Comparison of ENCODE assay signal across 10 mouse cellular contexts in the genomic region with DNA sequence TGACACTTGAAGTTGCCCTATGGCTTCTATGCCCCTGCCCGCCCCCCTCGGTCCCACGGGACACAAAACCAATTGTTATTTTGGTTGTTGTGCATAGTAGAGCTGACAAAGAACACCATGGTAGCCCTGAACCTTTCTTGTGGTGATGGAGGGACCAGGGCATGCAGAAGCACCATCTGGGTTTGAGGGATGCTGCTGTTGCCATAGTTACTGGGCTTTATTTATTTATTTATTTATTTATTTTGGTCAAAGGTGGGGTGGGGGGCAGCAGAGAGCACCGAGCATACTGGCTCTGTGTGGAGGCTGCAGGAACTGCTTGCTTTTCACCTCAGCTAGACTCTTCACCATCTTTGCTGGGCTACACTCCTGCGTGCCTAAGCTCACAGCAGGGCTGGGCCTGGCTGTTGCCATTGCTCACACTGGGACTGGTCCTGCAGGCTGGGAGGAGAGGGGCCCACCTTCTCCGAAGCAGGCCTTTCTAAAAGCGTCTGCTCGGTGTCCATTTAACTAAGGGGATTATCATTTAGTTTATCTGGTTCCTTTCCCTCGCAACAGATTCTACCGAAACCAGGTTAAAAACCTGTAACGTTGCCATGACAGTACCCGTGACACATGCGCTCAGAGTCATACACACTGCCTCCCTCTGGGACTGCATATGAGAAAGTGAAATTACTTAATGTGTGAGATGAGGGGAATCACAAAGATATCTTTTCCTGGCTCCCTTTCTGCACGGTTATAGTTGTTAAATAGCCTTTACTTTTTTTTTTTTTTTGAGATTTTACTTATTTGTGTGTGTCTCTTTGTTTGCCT.
DNase-seq lines count a peak whose midpoint lies in the region; ATAC-seq and TF ChIP-seq lines count a peak whose summit lies in the region.
"Had no signal": no experiment of that assay in that cellular context is flagged by ENCODE, and none has a peak within 500 bp of the region (broad histone marks: within the 10 kb centered on the region; RNA-seq: fewer than 3 reads in every experiment).

No protein-coding gene starts in this region.

- H3K27ac ChIP-seq in heart, embryonic 12.5 days (ENCODE audit: poor library complexity, severe bottlenecking) = peak overlapping the region; percentile 96
- peak overlapping the region; percentile 67; the same call in 1 of the 2 replicates for H3K27ac ChIP-seq in forebrain, postnatal 0 days (ENCODE audit: low read depth, low read length)
- peak overlapping the region; percentile 78 for H3K27ac ChIP-seq in midbrain, embryonic 10.5 days (replicated peaks)
- no peak overlapping the region for H3K27ac ChIP-seq in kidney, embryonic 14.5 days (ENCODE audit: low read depth, low read length)

- H3K4me1 ChIP-seq in heart, embryonic 12.5 days (replicated peaks) = peaks cover 70% of the 10 kb centered on the region
- H3K4me1 ChIP-seq in forebrain, postnatal 0 days (ENCODE audit: insufficient read depth) = peaks cover 18% of the 10 kb centered on the region
- H3K4me1 ChIP-seq in midbrain, embryonic 10.5 days = peaks cover 58% of the 10 kb centered on the region
- H3K4me1 ChIP-seq in kidney, embryonic 14.5 days (ENCODE audit: control insufficient read depth, insufficient read depth, low read length) = peaks cover 27% of the 10 kb centered on the region

- H3K4me2 ChIP-seq in heart, embryonic 12.5 days = peak overlapping the region; percentile 61
- no peak overlapping the region for H3K4me2 ChIP-seq in forebrain, postnatal 0 days (ENCODE audit: low read depth)
- H3K4me2 ChIP-seq in kidney, embryonic 14.5 days (replicated peaks; ENCODE audit: low read depth, low read length) = no peak overlapping the region

- WGBS in heart, embryonic 12.5 days = 57% methylated on average over 14 of the region's 14 CpGs
- 44% methylated on average over 14 of the region's 14 CpGs for WGBS in forebrain, postnatal 0 days
- 57% methylated on average over 14 of the region's 14 CpGs for WGBS in midbrain, embryonic 10.5 days
- 78% methylated on average over 14 of the region's 14 CpGs for WGBS in kidney, embryonic 14.5 days

- H3K36me3 ChIP-seq in heart, embryonic 12.5 days = no peaks in the 10 kb centered on the region
- no peaks in the 10 kb centered on the region for H3K36me3 ChIP-seq in forebrain, postnatal 0 days (ENCODE audit: insufficient read depth)
- H3K36me3 ChIP-seq in midbrain, embryonic 10.5 days = no peaks in the 10 kb centered on the region
- H3K36me3 ChIP-seq in kidney, embryonic 14.5 days (ENCODE audit: control insufficient read depth, insufficient read depth, low read length) = no peaks in the 10 kb centered on the region

- DNase-seq in heart, adult 9 months (ENCODE audit: low spot score in 2 of 2) = no peak
- peak; percentile 58 for DNase-seq in forebrain, postnatal 0 days
- DNase-seq in midbrain, embryonic 10.5 days (ENCODE audit: low spot score) = no peak
- DNase-seq in adrenal gland, postnatal 25 days = no peak
- DNase-seq in thymus, postnatal 0 days (ENCODE audit: low spot score) = no peak
- DNase-seq: cerebellum, adult 11 months; kidney, adult 9 months had no signal

- no peaks in the 10 kb centered on the region for H3K9me3 ChIP-seq in heart, embryonic 12.5 days (replicated peaks)
- H3K9me3 ChIP-seq in forebrain, postnatal 0 days (ENCODE audit: low read length) = no peaks in the 10 kb centered on the region
- H3K9me3 ChIP-seq in midbrain, embryonic 10.5 days (replicated peaks) = no peaks in the 10 kb centered on the region
- H3K9me3 ChIP-seq in kidney, embryonic 14.5 days (ENCODE audit: control insufficient read depth, low read length) = no peaks in the 10 kb centered on the region

- peak; percentile 29 for TF ChIP-seq CTCF in forebrain, postnatal 0 days (IDR thresholded peaks at IDR 0.05; ENCODE audit: low read depth)

- H3K4me3 ChIP-seq in heart, embryonic 12.5 days = no peak overlapping the region
- H3K4me3 ChIP-seq in forebrain, postnatal 0 days (ENCODE audit: low read depth, low read length) = no peak overlapping the region
- H3K4me3 ChIP-seq in midbrain, embryonic 10.5 days = no peak overlapping the region
- no peak overlapping the region for H3K4me3 ChIP-seq in kidney, embryonic 14.5 days (ENCODE audit: low read length)

- no peaks in the 10 kb centered on the region for H3K27me3 ChIP-seq in heart, embryonic 12.5 days (replicated peaks)
- H3K27me3 ChIP-seq in forebrain, postnatal 0 days (ENCODE audit: insufficient read depth, low read length) = no peaks in the 10 kb centered on the region
- H3K27me3 ChIP-seq in midbrain, embryonic 10.5 days (ENCODE audit: low read depth, poor library complexity, severe bottlenecking) = no peaks in the 10 kb centered on the region
- H3K27me3 ChIP-seq in kidney, embryonic 14.5 days (ENCODE audit: control insufficient read depth, insufficient read depth, low read length) = no peaks in the 10 kb centered on the region

- no peak overlapping the region for H3K9ac ChIP-seq in heart, embryonic 12.5 days
- H3K9ac ChIP-seq in forebrain, postnatal 0 days = no peak overlapping the region
- no peak overlapping the region for H3K9ac ChIP-seq in kidney, embryonic 14.5 days (ENCODE audit: low read depth, low read length)

- 0 out of 2 replicates have a peak, but pooled peaks have one; percentile 5 for ATAC-seq in heart, embryonic 12.5 days (ENCODE audit: insufficient number of reproducible peaks, low FRiP score)
- peak; percentile 12; the same call in 1 of the 2 replicates for ATAC-seq in common myeloid progenitor, adult 5-6 weeks (replicated peaks; ENCODE audit: low read depth, poor library complexity, severe bottlenecking)
- ATAC-seq in forebrain, postnatal 0 days = peak; percentile 80
- no peak for ATAC-seq in kidney, embryonic 14.5 days (ENCODE audit: low FRiP score, low TSS enrichment)
